Mouse (Mus musculus) urinary bladder, postnatal 4 days (tissue): ENCODE measurements around the gene Npm1.

Experiments used
- DNase-seq, 2 experiments: peaks; one replicate each; pipeline ENCODE4 v3.0.0; 2021 to 2022; ENCODE audit warnings: low spot score in 2 of 2

The Npm1 gene

DNA sequence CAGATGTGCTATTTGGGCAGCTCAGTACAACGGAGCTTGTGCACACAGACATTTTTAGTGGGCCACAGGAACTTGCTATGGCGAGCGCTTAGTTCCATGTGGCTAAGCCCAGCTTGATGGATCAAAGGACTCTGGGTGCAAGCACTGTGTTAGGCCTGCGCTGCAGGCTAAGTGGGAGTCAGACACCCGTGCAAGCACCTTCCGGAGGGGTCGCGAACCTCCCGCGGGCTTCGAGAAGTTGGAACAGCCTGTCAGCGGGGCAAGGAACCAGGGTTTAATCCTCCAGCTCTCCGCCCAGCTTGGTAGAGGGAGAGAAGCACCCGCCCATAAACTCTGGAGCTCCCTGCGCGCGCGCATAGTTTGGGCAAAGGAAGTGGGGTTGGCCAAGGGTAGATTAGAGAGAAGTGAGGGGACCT is 17.7 kb upstream of the Npm1 start:
- no peak for DNase-seq

DNA sequence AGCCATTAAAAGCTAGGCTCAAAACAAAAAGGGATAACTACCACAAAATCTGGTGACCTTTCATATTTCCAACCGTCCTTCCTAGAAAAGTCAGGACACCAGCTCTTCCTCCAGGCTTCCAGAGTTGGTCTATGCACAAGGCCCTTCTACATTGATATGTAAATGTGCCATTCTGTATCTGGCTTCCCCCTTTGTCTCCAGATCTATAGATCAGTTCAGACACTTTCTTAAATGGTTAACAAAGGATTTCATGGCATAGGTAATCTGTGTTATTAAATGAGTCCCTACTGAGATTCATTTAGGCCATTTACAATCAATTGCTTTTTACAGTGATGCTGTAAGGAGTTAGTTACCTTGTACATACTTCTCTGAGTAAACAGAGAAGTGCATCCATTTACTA is 16.8 kb upstream of the Npm1 start:
- no peak for DNase-seq

DNA sequence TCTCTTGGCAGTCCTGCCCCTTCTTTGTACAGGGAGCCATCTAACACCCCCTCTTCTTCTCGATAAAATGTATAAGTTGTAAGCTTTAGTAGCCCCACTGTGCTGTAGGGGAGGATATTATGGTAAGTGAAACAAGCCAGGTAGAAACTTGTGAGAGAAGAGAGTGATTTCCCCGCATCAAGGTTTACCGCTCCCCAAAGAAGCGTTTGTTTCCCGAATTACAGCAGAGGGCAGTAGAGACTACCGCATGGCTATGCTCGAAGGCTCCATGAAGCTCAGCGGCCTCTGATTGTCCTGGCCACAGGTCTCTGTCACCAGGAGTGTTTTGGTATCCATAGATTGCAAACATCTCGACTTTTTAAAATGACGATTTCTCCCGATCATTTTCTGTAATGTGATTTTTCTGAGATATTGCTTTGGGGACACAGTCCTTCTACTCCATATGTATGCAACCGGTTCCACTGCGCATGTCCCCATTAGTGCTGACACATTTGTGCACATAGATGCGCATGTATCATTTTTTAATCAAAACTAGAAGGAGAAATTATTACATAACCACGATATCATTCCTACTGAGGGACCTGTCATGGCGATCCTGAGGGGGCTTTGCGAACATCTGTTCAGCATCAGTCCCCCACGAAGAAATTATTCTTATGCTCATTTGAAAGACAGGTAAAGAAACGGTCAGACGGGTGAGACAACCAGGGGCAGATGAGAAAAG is 13.7 kb upstream of the Npm1 start:
- no peak for DNase-seq

DNA sequence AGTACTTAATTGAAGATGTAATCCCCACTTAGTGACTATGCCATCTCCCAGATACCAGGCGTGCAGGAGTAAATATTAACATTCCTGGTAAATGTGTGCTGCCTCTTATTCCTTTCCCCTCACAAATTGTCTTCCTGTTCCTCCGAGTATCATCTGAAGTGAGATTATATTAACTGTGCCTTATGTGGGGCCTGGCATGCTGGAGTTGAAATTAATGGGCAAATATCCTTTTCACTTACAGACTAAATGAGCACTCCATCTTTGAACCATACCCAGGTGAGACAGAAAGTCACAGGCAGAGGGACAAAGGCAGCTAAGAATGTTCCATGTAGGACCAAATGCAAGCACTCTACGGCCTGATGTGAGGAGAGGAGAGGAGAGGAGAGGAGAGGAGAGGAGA is 12.8 kb upstream of the Npm1 start:
- DNase-seq, result no peak

DNA sequence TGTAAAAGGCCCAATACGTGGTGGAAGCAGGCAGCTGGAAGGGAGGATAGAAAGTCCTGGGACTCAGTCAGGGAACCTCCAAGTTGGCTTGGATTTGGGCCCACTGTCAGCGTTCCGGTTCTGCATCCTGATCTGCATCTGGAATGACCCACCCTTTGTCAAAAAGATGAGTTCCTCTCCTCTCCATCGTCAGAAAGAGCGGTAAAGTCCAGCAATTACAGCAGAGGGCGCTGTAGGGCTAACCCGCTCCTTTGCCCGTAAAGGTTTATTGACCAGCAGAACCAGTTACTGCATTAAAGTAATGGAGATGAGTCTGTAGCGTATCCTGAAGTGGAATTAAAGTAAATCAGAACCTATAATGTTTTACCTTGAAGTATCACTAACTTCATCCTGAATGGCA is 7.5 kb upstream of the Npm1 start:
- DNase-seq, result peak in 1 of 2 experiments; percentile 71

DNA sequence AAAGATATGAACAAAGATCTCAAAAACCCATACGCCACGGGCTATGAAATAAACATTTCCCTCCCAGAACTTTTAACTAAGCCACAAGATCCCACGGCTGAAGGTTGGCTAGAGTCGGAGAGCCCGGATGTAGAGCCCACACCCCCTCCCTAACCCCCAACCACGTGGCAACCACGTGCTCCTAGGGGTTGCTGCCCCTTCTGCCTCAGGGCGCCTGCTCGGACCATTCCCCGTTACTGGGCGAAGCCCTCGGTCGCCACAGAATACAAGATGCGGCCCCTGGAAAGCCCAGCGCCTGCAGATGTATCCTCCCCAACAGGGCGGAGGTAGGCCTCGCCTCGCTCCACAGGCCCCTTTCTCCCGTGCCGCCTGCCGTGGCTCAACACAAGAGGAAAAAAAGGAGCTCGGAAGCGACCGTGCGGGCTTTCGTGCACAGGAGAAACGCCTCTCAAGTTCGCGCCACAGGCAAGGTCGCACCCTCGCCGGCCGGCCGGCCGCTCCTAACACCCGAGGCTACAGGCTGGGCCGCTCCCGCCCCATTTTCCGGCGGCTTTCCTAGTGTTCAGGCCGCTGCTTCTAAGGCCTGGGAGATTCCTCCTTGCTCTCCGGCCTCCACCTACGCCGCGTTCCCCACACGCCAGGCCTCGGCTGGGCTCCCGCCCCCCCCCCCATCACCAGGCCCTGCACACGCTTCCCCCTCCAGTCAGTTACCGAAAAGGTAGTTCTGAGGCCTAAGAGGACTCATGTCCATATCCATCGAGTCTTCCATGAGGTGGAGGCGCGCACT is 602 bp downstream of the Npm1 start:
- DNase-seq, result peak; percentile 68 to 74

DNA sequence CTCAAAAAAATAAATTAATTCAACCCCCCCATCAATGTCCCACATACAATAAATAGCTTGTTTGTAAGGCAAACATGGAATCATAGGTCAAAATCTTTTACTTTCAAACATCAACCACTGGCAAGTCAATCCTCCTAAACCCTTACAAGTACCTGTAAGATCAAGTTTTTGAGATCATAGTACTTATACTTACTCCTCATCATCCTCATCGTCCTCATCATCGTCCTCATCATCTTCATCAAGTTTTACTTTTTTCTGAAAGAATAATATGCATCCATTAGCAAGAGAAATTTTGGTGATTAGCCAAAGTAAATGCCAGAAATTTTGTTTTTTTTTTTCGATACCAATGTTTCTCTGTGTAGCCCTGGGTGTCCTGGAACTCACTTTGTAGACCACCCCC is 3.3 kb downstream of the Npm1 start:
- no peak for DNase-seq

DNA sequence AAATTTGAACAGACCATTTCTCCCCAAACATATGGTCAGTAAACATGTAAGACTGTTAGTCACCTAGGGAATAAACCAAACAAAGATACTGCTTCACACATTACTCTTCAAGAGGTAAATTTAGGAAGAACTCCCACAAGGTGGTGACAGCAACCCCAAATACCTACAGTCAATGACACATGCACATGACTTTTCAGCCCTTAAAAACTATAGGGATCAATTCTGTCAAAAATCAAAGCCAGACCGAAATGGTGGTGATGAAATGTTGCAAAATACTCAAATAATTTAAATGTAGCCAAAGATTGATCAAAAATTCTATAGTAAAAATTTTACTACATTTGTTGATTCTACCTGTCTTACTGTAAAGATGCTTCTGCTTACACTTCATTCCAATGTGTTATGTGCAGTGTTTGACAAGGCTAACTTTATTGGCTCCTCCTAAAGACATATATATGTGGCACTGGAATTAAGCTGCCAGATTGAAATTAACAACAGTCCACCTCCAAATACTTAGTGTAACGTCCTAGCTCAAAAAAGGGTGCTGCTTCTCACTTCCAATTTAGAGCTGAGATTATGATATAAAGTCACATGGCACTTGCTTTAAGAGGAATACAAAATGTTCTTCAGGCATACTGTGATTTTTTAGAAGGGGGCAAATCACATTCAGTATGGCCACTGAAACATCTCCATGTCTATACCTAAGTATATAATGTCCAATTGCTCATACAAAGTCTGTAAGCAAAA is 5.4 kb downstream of the Npm1 start:
- no peak for DNase-seq

DNA sequence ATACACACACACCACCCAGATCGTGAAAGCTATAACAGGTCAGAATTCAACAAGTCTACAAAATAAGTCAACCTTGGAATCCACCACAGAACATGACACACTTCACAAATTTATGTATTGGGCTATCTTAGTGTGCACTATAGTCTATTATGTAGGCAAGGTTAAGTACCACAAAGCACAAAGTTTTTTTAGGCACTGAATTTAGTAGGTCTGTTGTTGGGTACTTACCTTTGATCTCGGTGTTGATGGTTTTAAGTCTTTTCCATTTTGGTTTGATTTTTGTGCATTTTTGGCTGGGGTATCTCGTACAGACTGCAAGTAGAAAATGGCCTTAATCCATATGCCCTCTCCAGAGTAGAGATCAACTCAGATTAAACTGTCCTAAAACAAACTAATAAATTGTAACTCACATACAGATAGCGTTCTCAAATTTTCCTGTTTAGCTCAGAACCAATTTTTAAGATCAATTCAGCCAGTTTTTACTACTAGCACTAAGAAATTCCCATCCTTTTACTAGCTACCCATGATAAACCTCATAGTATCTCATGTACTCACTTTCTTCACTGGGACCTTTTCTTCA is 6.5 kb downstream of the Npm1 start:
- no peak for DNase-seq

DNA sequence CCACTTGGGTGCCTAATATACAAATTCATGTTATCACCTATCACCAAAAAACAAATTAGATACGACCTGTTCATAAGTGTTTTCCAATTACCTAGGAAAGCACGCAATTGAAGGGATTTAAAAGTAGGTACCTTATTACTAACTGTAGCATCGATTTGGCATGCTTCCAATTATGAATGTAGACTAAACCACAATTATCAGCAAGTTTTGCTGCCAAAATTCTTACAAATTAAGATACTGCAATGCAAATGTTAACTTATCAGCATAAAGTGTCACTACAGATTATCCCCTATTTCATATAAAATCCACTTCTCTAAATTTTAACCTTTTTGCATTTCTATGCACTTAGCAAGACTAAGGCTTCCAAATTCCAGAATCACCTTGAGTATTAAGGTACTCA is 8.5 kb downstream of the Npm1 start:
- DNase-seq, result no peak

DNA sequence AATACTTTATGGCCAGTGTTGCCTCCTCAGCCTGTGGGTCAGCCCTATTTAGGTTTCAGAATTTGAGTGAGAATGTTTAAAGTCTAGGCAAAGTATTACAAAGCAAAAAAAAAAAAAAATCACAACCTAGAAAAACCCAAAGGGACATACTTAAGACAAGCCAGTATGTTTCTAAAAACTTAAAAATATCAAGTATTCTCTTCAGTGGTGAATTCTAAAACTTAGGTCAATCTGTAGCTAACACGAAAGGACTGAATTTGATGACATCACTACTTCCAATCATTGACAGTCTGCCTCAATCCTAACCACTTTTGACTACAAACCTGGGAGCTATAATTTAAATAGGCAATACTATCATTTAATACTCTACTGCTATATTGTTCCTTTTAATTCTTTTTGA is 10.0 kb downstream of the Npm1 start:
- no peak for DNase-seq

DNA sequence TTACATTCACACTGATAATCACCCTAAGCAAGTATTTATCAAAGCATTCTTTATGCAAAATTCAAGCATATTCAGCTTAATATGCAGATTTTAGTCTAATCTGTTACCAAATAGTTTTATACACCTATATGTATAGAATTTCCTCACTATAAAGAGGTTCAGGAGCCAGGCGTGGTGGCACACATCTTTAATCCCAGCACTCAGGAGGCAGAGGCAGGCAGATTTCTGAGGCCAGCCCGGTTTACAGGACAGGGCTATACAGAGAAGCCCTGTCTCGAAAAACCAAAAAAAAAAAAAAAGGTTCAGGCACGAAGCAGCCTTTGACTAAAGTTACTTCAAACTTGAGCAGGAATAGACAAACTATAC is 11.2 kb downstream of the Npm1 start:
- DNase-seq, result no peak

DNA sequence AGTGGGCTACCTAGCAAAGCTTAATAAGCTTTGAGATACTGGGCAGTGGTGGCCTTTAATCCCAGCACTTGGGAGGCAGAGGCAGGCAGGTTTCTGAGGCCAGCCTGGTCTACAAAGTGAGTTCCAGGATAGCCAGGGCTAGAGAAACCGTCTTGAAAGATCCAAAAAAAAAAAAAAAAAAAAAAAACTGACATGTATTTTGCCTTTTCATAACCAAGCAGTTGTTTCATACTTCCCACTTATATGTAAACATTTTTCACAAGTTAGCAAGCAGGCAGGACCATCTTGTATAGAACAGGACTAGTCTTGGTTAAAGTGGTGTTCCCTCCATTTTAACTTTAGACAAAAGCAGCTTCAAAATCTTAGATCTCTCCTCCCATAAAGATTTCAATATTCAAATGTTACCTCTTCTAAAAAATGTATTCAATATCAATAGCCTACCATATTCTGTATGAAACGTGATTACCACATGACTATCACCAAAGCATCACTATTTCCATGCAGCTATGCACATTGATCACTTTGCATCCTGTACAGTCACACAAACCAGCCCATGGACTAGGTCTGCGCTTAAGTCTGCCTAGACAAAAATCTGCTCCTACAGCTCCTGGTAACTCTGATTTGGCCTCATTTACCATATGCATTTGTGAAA is 11.8 kb downstream of the Npm1 start:
- DNase-seq, result no peak

DNA sequence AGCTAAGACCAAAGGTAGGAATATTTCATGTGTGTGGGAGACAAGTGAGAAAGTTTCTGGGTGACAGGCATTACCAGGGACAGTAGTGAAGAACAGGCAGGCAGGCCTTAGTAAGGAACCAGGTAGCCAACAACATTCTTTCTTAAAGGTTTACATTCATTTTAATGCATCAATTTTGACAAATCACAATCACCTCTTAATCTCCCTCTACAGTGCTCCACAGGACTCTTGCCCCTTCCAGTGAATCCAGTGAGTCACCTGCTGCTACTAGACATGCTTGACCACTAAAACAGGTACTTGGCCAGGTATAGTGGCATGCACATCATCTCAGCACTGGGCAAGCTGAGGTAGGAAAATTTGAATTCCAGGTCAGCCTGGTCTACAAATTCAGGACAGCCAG is 12.6 kb downstream of the Npm1 start:
- DNase-seq, result no peak

DNA sequence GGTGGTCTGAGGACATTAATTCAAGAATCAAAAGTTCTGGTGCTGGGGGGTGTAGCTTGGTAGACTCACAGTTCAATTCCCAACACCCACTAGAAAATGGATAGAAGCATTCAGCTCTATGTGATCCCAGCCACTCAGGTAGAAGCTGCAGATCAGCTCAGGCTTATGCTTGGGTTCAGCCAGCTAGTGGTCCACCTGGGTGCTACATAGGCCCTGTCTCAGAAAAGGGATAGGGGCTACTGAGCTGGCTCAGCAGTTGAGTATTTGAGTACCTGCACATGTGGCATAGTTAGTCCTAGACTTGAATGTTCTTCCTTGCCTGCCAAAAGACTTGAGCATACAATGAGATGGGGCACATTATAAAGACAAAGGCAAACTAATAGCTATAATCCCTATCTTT is 13.6 kb downstream of the Npm1 start:
- DNase-seq, result no peak

DNA sequence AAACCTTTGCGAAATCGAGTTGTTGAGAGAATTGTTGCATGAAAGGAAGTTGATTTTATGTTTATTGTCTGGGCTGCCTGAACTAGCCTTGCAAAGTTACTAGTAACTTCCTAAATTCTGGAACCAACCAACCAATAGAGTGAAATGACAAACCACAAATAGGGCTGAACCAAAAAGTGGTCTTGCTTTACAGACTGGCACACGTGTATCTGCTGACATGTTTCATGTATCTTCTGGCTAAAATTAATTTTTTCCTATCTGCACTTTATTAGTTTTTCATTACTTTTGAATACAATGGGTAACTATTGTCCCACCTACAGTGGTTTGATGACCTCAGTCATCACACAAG is 13.9 kb downstream of the Npm1 start:
- DNase-seq, result no peak

DNA sequence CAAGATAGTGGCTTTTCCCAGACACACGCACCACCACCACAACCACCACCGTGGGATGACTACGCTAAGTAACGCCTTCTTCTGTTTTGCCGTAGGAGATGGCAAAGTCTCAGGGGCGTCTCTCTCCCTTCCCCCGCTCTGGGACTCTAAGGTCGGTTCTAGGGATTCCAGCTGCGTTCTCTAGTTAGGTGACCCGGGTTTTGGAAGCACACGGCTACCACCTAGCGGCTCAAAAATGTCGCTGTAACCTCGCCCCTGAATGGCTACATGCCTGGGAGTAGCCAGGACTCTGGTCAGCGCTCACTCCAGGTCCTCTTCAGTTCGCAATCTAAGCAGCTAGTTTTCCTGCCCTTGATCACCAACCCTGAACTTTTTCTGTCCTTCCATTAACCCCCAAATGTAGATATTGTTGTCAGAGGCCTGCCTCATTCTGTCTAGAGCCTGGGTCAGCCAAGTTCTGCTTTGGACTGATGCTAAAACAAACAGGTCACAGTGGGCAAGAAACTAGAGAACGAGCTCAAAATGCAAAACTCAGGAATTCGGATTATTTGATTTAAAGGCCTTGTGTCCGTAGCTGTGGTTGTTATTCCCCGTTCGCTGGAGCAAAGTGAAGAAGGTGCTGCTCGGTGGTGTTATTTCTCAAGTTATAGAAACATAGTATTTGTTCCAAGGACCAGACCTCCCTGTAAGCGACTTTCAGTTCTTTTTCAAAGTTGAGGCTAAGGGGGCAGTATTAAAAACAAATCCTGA is 14.5 kb downstream of the Npm1 start:
- DNase-seq, result peak in 1 of 2 experiments; percentile 70

DNA sequence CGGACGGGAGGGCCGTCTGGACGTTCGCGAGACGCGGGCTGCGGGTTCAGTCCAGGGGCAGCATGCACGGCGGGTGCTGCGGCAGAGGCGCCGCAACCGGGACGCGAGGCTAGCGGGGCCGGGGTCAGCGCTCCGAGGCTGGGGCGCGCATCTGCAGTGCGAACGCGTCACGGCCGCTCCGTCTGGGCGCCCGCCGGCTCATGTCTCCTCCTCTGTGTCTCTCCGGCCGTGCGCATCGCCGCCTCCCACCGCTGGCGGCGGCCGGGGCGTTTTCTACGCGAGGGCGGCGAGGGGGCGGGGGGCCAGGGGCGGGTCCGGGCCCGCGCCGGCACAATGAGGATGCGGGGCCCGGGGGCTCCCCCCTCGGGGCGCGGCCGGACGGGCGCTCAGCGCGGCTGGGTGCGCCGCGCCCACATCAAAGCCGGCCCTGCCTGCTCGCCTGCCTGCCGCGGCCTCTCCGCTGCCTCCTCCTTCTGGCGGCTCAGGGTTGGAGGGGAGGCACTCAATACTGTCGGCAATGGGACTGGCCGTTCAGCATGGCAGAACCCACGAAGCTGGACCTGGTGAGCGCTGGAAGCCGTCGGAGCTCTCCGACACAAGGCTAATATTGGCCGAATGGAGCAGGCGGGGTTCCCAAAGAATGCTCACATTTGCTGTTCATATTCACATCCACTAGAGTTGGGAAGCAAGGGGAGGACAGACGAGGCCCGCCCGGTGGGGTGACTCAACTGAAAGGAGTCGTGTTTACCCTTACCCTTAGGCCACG is 15.3 kb downstream of the Npm1 start:
- DNase-seq, result peak in 1 of 2 experiments; percentile 54

DNA sequence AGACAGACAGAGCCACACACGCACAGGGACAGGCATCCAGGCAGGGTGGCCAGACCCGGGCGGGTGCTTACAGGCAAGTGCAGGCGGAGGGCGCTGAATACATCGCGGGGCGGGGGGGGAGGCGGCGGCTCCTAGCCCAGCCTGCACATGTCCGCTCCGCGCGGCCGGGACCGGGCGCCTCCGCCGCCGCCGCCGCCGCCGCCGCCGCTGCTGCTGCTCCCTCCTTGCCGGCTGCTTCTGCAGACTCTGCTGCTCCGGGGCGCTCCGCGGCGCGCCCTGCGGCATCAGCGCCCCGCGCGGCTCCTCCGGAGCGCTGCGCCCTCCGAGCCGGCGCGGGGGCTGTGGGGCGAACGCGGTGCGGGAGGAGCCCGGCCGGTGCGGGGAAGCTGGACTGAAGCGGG is 15.8 kb downstream of the Npm1 start, which contains the start of gene Fgf18:
TSS of gene Fgf18 (minus strand) at position 230 of the 401 bp plus-strand sequence.
- DNase-seq, result no peak

DNA sequence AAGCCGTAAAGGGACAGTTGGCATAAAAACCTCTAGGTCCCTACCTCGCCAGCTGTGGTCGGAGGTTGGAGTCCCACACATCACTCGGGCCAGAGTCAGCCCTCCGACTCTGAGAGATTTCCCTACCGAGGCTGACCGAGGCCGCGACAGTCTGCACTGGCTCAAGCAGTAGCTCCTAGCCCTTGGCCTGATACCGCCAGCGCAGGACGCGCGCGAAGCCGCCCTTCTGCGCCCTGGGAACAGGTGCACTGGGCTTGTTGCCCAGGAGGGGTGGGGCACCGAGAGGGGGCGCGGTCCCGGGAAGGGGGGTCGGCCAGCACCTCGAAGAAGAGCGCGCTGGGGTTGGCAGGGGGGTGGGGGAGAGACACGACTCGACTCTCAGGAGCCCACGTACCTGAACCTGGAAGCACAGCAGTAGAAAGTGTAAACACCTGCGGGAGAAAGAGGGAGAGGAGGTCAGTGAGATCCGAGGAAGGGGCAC is 16.3 kb downstream of the Npm1 start:
- DNase-seq, result no peak
